Mouse (Mus musculus): ENCODE measurements around the gene Phf13. TPM values are rescaled to one million over a fixed set of nuclear protein-coding genes. Genes with fewer than 3 reads are reported as not detected.

Phf13 gene
- polyA plus RNA-seq, 1 experiment = 11.3 TPM

DNA sequence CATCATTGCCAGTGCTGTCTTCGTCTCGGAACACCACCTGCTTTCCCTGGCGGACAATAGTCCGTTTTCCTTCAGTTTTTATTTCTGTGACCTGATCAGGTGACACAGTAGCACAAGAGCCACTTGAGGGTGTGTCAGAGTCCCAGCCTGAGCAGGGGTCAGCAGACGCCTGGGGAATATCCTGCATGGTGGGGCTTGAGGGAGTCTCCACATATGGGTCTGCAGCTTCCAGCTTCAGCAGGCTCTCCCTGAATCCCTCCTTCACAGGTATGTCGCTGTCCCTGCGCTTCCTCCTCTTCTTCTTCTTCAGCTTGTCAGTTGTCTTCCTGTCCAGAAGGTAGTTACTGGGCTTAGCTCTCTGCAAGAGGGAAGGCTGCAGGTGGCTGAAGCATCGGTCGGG is 4.0 kb downstream of the Phf13 start:
- no peak for DNase-seq (ENCODE audit: low read depth)

DNA sequence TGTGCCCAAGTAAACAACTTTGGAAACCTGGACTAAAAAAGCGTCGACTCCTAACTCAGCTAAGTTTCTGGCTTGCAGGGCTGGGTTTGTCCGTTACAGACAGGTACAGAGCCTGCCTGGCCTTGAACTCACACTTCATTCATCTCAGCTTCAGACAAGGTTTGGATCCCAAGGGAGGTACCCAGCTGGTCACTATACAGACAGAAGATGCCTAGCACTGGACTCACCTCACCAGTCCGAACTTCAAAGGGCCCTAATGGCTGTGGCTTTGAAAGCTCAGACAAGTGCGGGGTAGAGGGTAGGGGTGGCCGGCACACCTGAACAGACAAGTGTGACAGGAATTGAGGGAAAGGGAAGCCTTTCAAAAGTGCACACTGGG is 7.0 kb downstream of the Phf13 start:
- DNase-seq (ENCODE audit: low read depth) = no peak

DNA sequence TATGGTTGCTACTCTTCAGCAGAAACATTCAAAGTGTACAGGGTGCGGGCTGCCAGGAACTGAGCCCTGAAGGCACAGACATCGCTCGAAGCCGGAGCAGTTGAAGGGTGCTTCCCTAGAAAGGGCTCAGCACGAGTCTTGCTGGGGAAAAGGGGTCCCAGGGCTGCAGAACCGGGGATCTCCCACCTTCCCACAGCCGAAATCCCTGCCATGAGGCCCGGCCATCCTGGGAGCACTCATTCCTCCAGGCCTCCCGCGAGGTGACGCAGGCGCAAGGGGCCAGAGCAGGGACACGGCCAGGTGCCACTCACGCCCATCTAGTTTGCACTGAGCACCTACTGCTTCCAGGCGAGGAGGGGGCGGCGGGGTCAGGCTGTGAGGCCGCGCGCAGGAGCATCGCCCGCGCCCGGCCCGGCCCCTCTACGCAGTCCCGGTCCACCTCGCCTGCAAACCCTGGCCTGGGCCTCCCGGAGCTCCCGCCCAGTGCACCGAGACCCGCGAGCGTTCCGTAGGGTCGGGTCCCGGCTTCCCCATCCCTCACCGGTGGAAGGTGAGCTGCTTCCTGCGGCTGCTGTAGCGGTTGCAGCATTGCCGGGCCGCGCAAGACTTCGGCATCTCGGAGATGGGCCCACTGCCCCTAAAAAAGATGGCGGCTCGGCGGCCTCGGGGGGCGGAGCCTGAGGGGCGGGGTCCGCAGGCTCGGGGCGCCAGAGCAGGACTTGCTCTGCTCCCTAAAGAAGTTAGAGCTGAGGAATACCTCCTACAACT is 7.5 kb downstream of the Phf13 start, which contains the start of gene Thap3:
Thap3 (minus strand) TSS at position 656 of the 768 bp plus-strand sequence.
- DNase-seq (ENCODE audit: low read depth) = no peak

- DNase-seq (ENCODE audit: low read depth) = no peak
Observed at GRCm38 (mm10) chr4:151988014-151988341, 8.1 kb downstream of the Phf13 start.

GRCm38 (mm10) chr4:151986650-151987049 is 9.4 kb downstream of the Phf13 start:
- DNase-seq (ENCODE audit: low read depth) = no peak

DNA sequence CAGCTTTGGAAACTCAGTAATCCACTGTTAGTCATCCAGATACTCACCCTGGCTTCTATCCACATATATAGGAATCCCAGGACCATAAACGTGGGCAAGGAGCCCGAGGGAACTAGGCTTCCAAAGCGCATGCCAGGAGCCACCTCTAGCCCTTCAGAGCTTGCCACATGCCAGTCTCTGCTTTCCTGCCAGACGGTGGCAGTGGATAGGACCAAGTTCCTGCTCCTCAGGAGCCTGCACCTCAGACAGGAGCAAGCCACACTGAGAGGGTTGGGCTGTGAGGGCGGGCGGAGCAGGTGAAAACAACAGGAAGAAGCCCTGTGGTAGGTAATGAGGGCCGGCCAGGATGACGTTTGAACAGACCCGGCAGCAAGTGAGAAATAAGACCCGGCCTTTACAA is 10.2 kb downstream of the Phf13 start:
- no peak for DNase-seq (ENCODE audit: low read depth)

- DNase-seq (ENCODE audit: low read depth) = no peak
Observed at GRCm38 (mm10) chr4:151983560-151983959, 12.5 kb downstream of the Phf13 start.

DNA sequence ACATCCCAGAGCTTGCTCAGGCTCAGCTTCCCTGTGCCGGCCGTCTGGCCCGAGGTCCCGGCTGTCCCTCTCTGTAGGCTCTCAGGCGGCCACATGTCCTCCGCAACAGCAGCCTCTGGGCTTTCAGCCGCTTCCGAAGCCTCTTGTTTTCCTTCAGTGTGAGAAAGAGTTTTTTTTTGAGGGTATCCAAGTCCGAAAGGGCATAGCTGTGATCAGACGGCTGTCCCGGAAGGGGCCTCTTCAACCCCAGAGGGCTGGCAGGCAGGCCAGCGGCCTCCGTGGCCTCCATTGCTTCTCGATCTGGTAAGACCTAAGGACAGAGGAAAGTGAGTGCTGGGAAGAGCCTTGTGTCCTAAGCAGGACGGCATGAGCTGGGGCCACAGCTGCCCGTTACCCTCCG is 13.0 kb downstream of the Phf13 start:
- no peak for DNase-seq (ENCODE audit: low read depth)

DNA sequence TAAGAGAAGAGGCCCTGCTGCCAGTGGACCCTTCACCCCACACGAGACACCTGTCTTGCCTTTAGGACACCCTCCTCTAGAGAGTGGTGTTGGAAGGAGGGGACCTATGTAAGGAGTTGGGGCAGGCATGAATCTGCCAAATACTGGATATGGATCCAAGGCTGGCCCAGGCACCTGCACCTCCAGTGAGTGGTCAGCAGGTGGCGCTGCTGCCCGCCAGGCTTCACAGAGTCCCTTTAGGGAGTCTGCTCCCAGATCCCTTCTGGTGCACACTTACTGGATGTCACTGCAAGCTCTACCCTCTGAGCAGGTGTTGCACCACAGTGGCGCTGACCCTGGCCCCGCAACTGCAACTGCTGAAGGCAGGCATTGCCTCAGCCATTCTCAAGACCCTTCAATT is 14.7 kb downstream of the Phf13 start:
- no peak for DNase-seq (ENCODE audit: low read depth)

DNA sequence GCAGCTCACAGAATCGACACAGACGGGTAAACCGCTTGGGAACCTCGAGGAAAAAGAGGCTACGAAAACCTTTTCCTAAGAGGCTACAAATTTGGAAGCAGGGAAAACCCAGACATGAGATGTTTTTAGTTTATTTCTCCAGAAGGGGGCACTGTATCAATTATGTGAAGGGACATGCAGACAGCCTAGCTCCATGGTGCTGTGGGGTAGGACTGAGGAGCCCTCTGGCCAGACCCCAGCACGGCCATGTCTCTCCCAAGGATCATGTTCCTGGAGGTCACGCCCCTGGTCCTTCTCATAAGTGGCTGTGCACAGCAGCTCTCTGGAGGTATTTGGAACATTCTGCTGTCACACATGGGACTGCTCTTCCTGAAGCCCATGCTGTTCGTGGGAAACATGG is 15.4 kb downstream of the Phf13 start:
- DNase-seq (ENCODE audit: low read depth) = no peak

GRCm38 (mm10) chr4:151977748-151978147 is 18.3 kb downstream of the Phf13 start:
- DNase-seq (ENCODE audit: low read depth) = no peak

- no peak for DNase-seq (ENCODE audit: low read depth)
Observed at GRCm38 (mm10) chr4:151975441-151975840, 20.6 kb downstream of the Phf13 start.

DNA sequence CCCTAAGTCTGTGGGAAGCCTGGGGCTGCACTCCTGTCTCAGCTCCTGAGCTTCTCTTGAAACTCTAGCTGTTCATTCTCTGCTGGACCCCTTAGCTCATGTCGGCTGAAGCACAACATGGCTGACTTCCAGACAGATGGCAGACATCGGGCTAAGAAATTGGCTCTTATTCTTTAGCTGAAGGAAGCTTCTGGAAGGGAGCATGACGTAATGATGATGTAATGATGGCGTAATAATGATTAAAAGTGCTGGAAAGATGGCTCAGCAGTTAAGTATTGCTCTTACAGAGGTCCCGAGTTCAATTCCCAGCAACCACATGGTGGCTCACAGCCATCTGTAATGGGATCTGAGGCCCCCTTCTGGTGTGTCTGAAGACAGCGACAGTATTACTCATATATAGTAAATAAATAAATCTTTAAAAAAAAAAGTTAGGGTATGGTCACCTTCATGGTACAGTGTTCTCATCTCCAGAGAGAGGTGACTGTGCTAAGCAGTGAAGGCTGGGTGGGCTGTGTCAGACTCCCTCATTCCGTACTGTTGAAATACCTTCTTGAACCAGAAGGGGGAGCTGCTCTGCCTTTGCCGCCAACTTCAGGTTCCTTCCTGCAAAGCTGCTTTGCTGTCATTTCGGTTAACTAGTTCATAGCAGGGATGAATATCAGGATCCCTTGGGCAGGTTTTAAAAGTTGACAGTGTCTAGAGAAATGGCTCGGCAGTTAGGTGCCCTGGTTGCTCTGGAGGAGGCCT is 23.7 kb downstream of the Phf13 start:
- no peak for DNase-seq (ENCODE audit: low read depth)

GRCm38 (mm10) chr4:151968204-151968921 is 27.7 kb downstream of the Phf13 start:
- no peak for DNase-seq (ENCODE audit: low read depth)

GRCm38 (mm10) chr4:151962817-151963216 is 33.2 kb downstream of the Phf13 start:
- DNase-seq (ENCODE audit: low read depth) = no peak

DNA sequence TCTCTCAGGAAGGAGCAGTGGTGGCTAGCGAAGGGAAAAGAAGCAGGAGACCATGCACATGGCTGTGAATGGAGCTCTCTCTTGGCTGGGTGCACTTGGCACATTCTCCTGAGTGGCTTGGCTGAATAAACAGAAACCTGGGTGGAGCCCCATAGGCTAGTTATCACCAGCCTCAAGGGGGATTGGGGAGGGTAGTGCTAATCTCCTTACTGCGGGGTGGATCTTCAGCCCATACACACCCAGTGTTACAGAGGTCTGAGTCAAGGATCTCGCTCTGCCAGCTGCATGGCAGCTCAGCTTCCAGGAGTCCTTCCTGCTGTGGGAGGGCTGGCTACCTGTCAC is 35.6 kb downstream of the Phf13 start:
- DNase-seq (ENCODE audit: low read depth) = no peak

DNA sequence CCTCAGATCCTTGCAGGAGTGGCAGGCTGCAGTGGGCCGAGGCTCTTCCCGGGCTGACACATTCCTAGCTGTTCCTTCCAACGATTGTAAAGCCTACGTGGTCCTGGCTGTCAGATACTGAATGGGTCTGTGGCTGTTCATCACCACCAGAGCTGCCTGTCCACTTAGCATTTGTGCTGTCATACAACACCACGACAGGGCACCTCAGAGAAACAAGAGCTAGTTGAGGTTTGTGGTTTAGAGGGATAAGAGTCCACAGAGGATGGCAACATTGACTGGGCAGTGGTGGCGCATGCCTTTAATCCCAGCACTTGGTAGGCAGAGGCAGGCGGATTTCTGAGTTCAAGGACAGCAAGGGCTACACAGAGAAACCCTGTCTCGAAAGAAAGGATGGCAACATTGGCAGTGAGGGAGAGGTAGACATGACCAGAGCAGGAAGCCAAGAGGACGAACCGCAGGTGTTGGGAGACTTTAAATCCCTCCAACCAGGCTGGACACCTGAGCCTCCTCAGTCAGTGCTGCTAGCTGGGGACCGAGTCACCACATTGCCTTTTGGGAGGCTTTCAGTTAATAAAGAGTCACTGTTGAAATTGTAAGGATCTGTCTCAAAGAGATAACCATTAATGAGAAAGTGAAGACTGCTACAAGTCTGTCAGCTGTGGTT is 36.1 kb downstream of the Phf13 start:
- DNase-seq (ENCODE audit: low read depth) = no peak

DNA sequence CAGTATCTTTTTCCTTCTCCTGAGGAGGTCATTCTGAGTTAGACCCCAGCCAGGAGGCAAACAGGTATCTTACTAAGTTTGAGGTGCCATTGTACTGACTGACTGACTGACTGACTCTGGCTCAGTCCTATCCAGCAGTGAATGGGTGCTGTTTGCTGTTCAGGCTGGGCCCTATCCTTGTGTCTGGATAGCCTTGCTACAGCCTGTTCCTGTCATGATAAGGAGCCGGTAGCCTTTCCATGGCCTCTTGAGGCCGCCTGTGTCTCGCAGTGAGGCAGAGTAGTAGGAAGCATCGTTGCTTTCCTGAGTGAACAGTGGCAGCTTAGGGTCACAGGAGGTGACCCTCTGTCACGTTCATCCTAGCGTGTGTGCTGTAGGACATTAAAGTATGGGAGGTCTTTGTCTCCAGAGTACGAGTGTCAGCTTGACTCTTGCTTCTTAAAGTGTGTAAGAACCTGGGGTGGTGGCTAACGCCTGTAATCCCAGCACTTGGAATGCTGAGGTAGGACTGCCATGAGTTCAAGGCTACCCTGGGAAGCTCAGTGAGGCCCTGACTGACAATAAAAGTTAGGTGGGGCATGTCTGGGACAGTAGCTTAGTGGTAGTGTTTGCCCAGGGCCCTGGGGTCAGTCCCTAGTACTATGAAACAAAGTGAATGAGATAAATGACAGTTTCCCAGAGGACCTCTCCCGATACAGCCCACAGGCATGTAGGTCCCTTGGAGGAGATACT is 38.3 kb downstream of the Phf13 start:
- DNase-seq (ENCODE audit: low read depth) = no peak

- DNase-seq (ENCODE audit: low read depth) = no peak
Observed at GRCm38 (mm10) chr4:151955791-151956190, 40.3 kb downstream of the Phf13 start.

DNA sequence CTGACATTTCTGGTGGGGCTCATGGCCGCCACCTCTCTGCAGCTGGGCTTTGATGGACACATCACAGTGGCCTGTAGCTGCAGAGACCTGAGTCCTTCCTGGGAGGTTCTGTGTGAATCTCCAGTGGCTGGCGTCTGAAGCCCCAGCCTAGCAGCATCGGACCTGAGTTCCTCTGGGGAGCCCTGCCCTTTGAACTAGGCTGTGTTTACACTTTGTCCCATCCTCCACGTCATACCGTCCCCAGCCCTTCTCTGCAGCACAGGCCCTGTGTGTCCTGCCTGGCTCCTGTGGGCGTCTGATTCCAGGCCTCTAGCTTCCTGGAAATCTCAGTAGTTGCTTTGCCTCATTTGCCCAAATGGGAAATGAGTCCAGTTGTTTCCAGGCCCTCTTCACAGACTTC is 42.8 kb downstream of the Phf13 start:
- DNase-seq (ENCODE audit: low read depth) = no peak

Measured in gonadal fat pad, adult 2 months (tissue).